Mouse (Mus musculus): ENCODE measurements around the gene Npas3.

DNA sequence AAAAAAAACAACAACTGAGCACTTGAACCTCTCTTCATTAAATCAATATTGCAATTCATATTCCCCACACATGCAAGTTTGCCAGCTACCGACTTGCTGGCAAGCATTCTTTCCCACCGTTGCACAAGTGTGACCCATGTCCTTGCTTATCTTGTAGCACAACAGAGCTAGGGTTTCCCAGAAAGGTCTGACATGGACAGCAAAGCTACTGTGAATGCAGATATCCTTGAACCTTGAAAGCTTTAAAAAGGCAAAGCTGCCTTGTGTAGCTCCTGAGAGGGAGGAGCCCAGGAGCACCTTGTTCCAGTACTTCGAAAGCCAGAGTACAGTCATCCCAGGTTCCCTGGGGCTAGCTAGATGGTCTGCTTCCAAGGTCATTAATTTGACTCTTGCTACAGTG is 748.7 kb downstream of the Npas3 start:
- no peak for TF ChIP-seq CTCF (IDR thresholded peaks at IDR 0.05; ENCODE audit: low read depth)
- no peak for TF ChIP-seq EP300 (IDR thresholded peaks at IDR 0.05; ENCODE audit: low read depth)
